In the genomic region with DNA sequence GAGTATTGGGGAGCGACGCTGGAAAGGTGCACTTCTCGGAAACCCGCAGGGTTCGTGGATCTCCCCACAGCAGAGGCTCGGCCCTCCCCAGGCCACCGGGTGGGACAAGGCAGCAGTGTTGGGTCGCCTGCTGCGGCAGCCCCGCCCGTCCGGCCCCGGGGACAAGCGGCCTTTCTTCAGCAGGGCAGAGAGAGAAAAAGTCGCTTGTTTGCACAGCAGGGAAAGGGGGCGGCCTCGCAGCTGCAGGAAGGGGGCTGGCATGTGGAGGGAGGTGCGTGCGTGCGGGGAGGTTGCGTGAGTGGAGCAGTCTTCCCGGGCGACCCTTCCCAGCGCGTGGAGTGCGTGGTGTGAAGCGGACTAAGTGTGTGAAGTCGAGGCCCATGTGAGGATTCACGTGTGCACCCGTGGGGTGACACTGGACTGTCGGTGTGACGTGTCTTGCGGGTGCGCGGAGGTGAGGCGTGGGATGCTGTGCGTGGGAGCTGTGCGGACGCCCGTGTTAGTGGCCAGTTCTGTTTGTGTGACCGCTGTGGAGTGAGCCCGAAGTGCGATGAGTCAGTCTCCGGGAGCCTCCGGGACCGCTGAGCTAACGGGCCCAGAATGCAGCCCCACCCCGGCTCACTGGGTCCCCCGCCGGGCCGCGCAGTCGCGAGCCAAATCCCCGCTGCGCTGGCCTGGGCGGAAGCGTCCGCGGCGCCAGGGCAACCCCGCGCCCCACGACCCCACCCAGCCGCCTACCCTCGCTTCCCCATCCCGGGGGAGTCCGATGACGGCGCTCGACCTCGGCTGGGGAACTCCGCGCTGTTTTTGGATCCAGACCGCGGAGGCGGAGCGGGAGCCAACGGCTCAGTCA, we compare ENCODE assay signal across 8 mouse cellular contexts. TPM values are rescaled to one million over a fixed set of nuclear protein-coding genes. Genes with fewer than 3 reads are reported as not detected.
A peak's percentile ranks its signal among the peaks of the same experiment; 100 is the strongest.
DNase-seq lines count a peak whose midpoint lies in the region; ATAC-seq lines count a peak whose summit lies in the region.

No protein-coding gene starts in this region.

- no peaks in the 10 kb centered on the region for H3K36me3 ChIP-seq in forebrain, embryonic 15.5 days
- no peaks in the 10 kb centered on the region for H3K36me3 ChIP-seq in hindbrain, embryonic 10.5 days
- H3K36me3 ChIP-seq in limb, embryonic 11.5 days (ENCODE audit: control insufficient read depth, insufficient read depth, low read length): no peaks in the 10 kb centered on the region
- H3K36me3 ChIP-seq in midbrain, embryonic 10.5 days: no peaks in the 10 kb centered on the region
- H3K36me3 ChIP-seq in stomach, embryonic 16.5 days (ENCODE audit: control insufficient read depth, insufficient read depth, low read length): no peaks in the 10 kb centered on the region

- DNase-seq in left cerebral cortex, postnatal 25 days (ENCODE audit: low spot score in 2 of 2): peak; percentile 44 to 46
- no peak for DNase-seq in left cerebral cortex, postnatal 14 days (ENCODE audit: low spot score in 2 of 2)
- peak; percentile 87 for DNase-seq in brain, adult 2 months (ENCODE audit: low read depth, low spot score)
- DNase-seq in hindbrain, embryonic 10.5 days (ENCODE audit: low spot score): no peak
- peak; percentile 56 for DNase-seq in limb, embryonic 11.5 days (ENCODE audit: low spot score)
- DNase-seq in midbrain, embryonic 10.5 days (ENCODE audit: low spot score): peak; percentile 62

- no peaks in the 10 kb centered on the region for H3K9me3 ChIP-seq in forebrain, embryonic 15.5 days
- no peaks in the 10 kb centered on the region for H3K9me3 ChIP-seq in hindbrain, embryonic 10.5 days
- H3K9me3 ChIP-seq in limb, embryonic 11.5 days (ENCODE audit: control insufficient read depth, low read length): no peaks in the 10 kb centered on the region
- H3K9me3 ChIP-seq in midbrain, embryonic 10.5 days (replicated peaks): no peaks in the 10 kb centered on the region
- no peaks in the 10 kb centered on the region for H3K9me3 ChIP-seq in stomach, embryonic 16.5 days (replicated peaks; ENCODE audit: control insufficient read depth, low read length)

- H3K4me3 ChIP-seq in forebrain, embryonic 15.5 days: peak overlapping the region; percentile 60
- peak overlapping the region; percentile 74 for H3K4me3 ChIP-seq in hindbrain, embryonic 10.5 days
- H3K4me3 ChIP-seq in limb, embryonic 11.5 days (ENCODE audit: low read depth, low read length): peak overlapping the region; percentile 61
- peak overlapping the region; percentile 82 for H3K4me3 ChIP-seq in midbrain, embryonic 10.5 days
- peak overlapping the region; percentile 67 for H3K4me3 ChIP-seq in stomach, embryonic 16.5 days (replicated peaks; ENCODE audit: low read length)

- H3K4me1 ChIP-seq in forebrain, embryonic 15.5 days: peaks cover 21% of the 10 kb centered on the region
- peaks cover 53% of the 10 kb centered on the region for H3K4me1 ChIP-seq in hindbrain, embryonic 10.5 days (replicated peaks)
- H3K4me1 ChIP-seq in limb, embryonic 11.5 days (ENCODE audit: control insufficient read depth, insufficient read depth, low read length): peaks cover 17% of the 10 kb centered on the region
- peaks cover 34% of the 10 kb centered on the region for H3K4me1 ChIP-seq in midbrain, embryonic 10.5 days
- peaks cover 27% of the 10 kb centered on the region for H3K4me1 ChIP-seq in stomach, embryonic 16.5 days (ENCODE audit: control insufficient read depth, insufficient read depth, low read length)

- no peaks in the 10 kb centered on the region for H3K27me3 ChIP-seq in forebrain, embryonic 15.5 days
- peaks cover 31% of the 10 kb centered on the region for H3K27me3 ChIP-seq in hindbrain, embryonic 10.5 days (ENCODE audit: insufficient read depth, poor library complexity, severe bottlenecking)
- no peaks in the 10 kb centered on the region for H3K27me3 ChIP-seq in limb, embryonic 11.5 days (ENCODE audit: control insufficient read depth, insufficient read depth, low read length)
- peaks cover 38% of the 10 kb centered on the region for H3K27me3 ChIP-seq in midbrain, embryonic 10.5 days (ENCODE audit: low read depth, poor library complexity, severe bottlenecking)
- H3K27me3 ChIP-seq in stomach, embryonic 16.5 days (ENCODE audit: control insufficient read depth, insufficient read depth, low read length): no peaks in the 10 kb centered on the region; the same call in 1 of the 2 replicates

- peak; percentile 52 for ATAC-seq in forebrain, embryonic 15.5 days (replicated peaks)
- ATAC-seq in limb, embryonic 11.5 days (ENCODE audit: insufficient number of reproducible peaks, low FRiP score, low TSS enrichment, low read depth): no peak
- peak; percentile 57 for ATAC-seq in stomach, embryonic 16.5 days (ENCODE audit: insufficient read depth, low FRiP score)

- peak overlapping the region; percentile 100 for H3K4me2 ChIP-seq in forebrain, embryonic 15.5 days (replicated peaks)
- peak overlapping the region; percentile 98 for H3K4me2 ChIP-seq in limb, embryonic 11.5 days (ENCODE audit: low read depth, severe bottlenecking)
- peak overlapping the region; percentile 95 for H3K4me2 ChIP-seq in stomach, embryonic 16.5 days (ENCODE audit: low read depth, low read length)

- under 1% methylated on average over 79 of the region's 79 CpGs for WGBS in forebrain, embryonic 15.5 days
- WGBS in hindbrain, embryonic 10.5 days: under 1% methylated on average over 79 of the region's 79 CpGs
- under 1% methylated on average over 79 of the region's 79 CpGs for WGBS in limb, embryonic 11.5 days
- under 1% methylated on average over 79 of the region's 79 CpGs for WGBS in midbrain, embryonic 10.5 days
- 1% methylated on average over 79 of the region's 79 CpGs for WGBS in stomach, embryonic 16.5 days

- intact Hi-C loops in left cerebral cortex, postnatal 25 days (cut with DNase I): loop anchor here (2.0 kb wide), 1 partner anchor 79 kb away; no protein-coding TSS in a partner anchor
- intact Hi-C loops in left cerebral cortex, postnatal 14 days (cut with DNase I): loop anchor here (1.0 kb wide), 1 partner anchor 79 kb away; no protein-coding TSS in a partner anchor

- H3K27ac ChIP-seq in forebrain, embryonic 15.5 days (replicated peaks): 0 out of 2 replicates have a peak overlapping the region, but pooled peaks have one; percentile 15
- peak overlapping the region; percentile 89 for H3K27ac ChIP-seq in hindbrain, embryonic 10.5 days
- H3K27ac ChIP-seq in limb, embryonic 11.5 days (replicated peaks; ENCODE audit: low read depth, low read length): peak overlapping the region; percentile 4; the same call in 1 of the 2 replicates
- peak overlapping the region; percentile 84 for H3K27ac ChIP-seq in midbrain, embryonic 10.5 days (replicated peaks)
- H3K27ac ChIP-seq in stomach, embryonic 16.5 days (ENCODE audit: low read length): peak overlapping the region; percentile 61

- peak overlapping the region; percentile 68 for H3K9ac ChIP-seq in forebrain, embryonic 15.5 days (replicated peaks)
- H3K9ac ChIP-seq in limb, embryonic 11.5 days (ENCODE audit: low read length): peak overlapping the region; percentile 68
- peak overlapping the region; percentile 74 for H3K9ac ChIP-seq in stomach, embryonic 16.5 days (ENCODE audit: low read length)

RNA-seq across cellular contexts. Expression of gene Phldb1, which starts 1.1 kb away (rescaled TPM):
- total RNA-seq in left cerebral cortex, postnatal 25 days (2021): 10 to 100 TPM; 54.9 to 70.7 TPM
- total RNA-seq in left cerebral cortex, postnatal 14 days (2021): 10 to 100 TPM; 62.4 to 65.7 TPM
- polyA plus RNA-seq in forebrain, embryonic 15.5 days (2015; fragmentation: Nextera tagmentation; extraction: Ambion mirVana): 46.4 and 50.0 TPM in 2 replicates
- 45.4 and 49.5 TPM in 2 replicates for polyA plus RNA-seq in hindbrain, embryonic 10.5 days (2016; fragmentation: Nextera tagmentation; extraction: Ambion mirVana)
- polyA plus RNA-seq in limb, embryonic 11.5 days (2014; fragmentation: Nextera tagmentation; extraction: Ambion mirVana): 41.6 and 44.1 TPM in 2 replicates
- polyA plus RNA-seq in midbrain, embryonic 10.5 days (2016; fragmentation: Nextera tagmentation; extraction: Ambion mirVana): 40.8 and 49.1 TPM in 2 replicates
- polyA plus RNA-seq in stomach, embryonic 16.5 days (2015; fragmentation: Nextera tagmentation; extraction: Ambion mirVana): 22.4 and 24.5 TPM in 2 replicates

RNA-seq across cellular contexts. Expression of gene Arcn1, which starts 33.7 kb away (rescaled TPM):
- total RNA-seq in left cerebral cortex, postnatal 25 days (2021): 100 to 1,000 TPM in 1 of 2 experiments, 10 to 100 TPM in 1; 98.0 to 103 TPM
- total RNA-seq in left cerebral cortex, postnatal 14 days (2021): 10 to 100 TPM; 91.2 to 97.7 TPM
- 134 and 139 TPM in 2 replicates for polyA plus RNA-seq in forebrain, embryonic 15.5 days (2015; fragmentation: Nextera tagmentation; extraction: Ambion mirVana)
- polyA plus RNA-seq in hindbrain, embryonic 10.5 days (2016; fragmentation: Nextera tagmentation; extraction: Ambion mirVana): 154 and 170 TPM in 2 replicates
- 209 and 223 TPM in 2 replicates for polyA plus RNA-seq in limb, embryonic 11.5 days (2014; fragmentation: Nextera tagmentation; extraction: Ambion mirVana)
- polyA plus RNA-seq in midbrain, embryonic 10.5 days (2016; fragmentation: Nextera tagmentation; extraction: Ambion mirVana): 165 and 172 TPM in 2 replicates
- 212 and 218 TPM in 2 replicates for polyA plus RNA-seq in stomach, embryonic 16.5 days (2015; fragmentation: Nextera tagmentation; extraction: Ambion mirVana)

RNA-seq across cellular contexts. Expression of gene Ift46, which starts 33.8 kb away (rescaled TPM):
- total RNA-seq in left cerebral cortex, postnatal 25 days (2021): 10 to 100 TPM; 68.8 to 83.5 TPM
- total RNA-seq in left cerebral cortex, postnatal 14 days (2021): 10 to 100 TPM; 68.2 to 85.5 TPM
- 174 and 179 TPM in 2 replicates for polyA plus RNA-seq in forebrain, embryonic 15.5 days (2015; fragmentation: Nextera tagmentation; extraction: Ambion mirVana)
- 124 and 152 TPM in 2 replicates for polyA plus RNA-seq in hindbrain, embryonic 10.5 days (2016; fragmentation: Nextera tagmentation; extraction: Ambion mirVana)
- 134 and 152 TPM in 2 replicates for polyA plus RNA-seq in limb, embryonic 11.5 days (2014; fragmentation: Nextera tagmentation; extraction: Ambion mirVana)
- 130 and 144 TPM in 2 replicates for polyA plus RNA-seq in midbrain, embryonic 10.5 days (2016; fragmentation: Nextera tagmentation; extraction: Ambion mirVana)
- polyA plus RNA-seq in stomach, embryonic 16.5 days (2015; fragmentation: Nextera tagmentation; extraction: Ambion mirVana): 76.3 and 77.3 TPM in 2 replicates

Comparison
In these comparisons a context has a peak if more than half of its experiments do, and no peak if none do; other contexts are left out.
1. DNase-seq: peak in left cerebral cortex, postnatal 25 days (2 of 2), brain, adult 2 months (single experiment), limb, embryonic 11.5 days (single experiment) and midbrain, embryonic 10.5 days (single experiment); none in left cerebral cortex, postnatal 14 days (0 of 2) and hindbrain, embryonic 10.5 days (single experiment).
2. H3K27ac ChIP-seq: peak in every context shown above with its lines; median percentile 89 in hindbrain, embryonic 10.5 days; 84 in midbrain, embryonic 10.5 days; 61 in stomach, embryonic 16.5 days; 15 in forebrain, embryonic 15.5 days; 4 in limb, embryonic 11.5 days.
3. Peak in every context shown above with its lines, with median percentiles within 50 percentile points of each other: H3K4me2 ChIP-seq, H3K4me3 ChIP-seq and H3K9ac ChIP-seq.